Mouse (Mus musculus) ES-Bruce4 (cell line): ENCODE results near the gene Rnf222.

Experiments
- EP300 ChIP-seq: IDR thresholded peaks from 2 replicates; pipeline ENCODE4 v1.6.1; 2011; ENCODE audit warnings: low read depth, low read length; ENCODE audit not compliant: insufficient read depth
- POLR2A ChIP-seq: IDR thresholded peaks from one replicate; pipeline ENCODE4 v1.8.1; 2011; ENCODE audit warnings: low read length; ENCODE audit not compliant: insufficient read depth

DNA sequence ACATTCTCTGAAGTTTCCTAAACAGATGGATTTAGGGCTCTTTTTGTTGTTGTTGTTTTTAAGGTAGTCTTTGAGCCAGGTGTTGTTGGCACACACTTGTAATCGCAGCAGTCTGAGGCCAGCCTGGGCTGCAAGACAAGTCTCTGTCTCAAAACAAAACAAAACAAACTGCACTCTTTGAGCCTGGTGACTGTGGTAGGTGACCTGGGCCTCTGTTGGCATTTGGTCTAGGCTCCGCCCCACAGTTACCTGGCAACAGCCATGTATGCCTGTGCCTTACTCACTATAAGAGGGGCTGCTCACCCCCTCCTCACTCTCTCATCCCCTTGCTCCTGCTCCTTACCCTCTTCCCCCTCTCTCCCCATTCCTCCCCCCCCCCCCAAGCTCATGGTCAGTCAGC is 26.1 kb upstream of the Rnf222 start:
- no peak for TF ChIP-seq POLR2A
- TF ChIP-seq EP300: no peak
